Mouse (Mus musculus) left cerebral cortex, adult 18-20 months (tissue): ENCODE data around the gene Trp53rkb. TPM values are rescaled to one million over a fixed set of nuclear protein-coding genes. Genes with fewer than 3 reads are reported as not detected.
A peak's percentile ranks its signal among the peaks of the same experiment; 100 is the strongest.

Experiments used
- DNase-seq, 2 experiments: peaks; one replicate each; pipeline ENCODE4 v3.0.0; 2021 to 2022; ENCODE audit warnings: low spot score in 2 of 2, mixed read lengths in 1 of 2
- total RNA-seq, 2 experiments: library from RNA; stranded (reverse); gene quantifications; 2 replicates each; pipeline ENCODE4 v1.2.3; 2021

Trp53rkb gene
- total RNA-seq, 2 experiments from 2014 or later, result 6.9 to 7.1 TPM

- DNase-seq, result peak; percentile 82 to 86
Measured at GRCm38 (mm10) chr2:166793542-166794214, 1.3 kb downstream of the Trp53rkb start.

- no peak for DNase-seq
Measured at GRCm38 (mm10) chr2:166799615-166800472, 7.5 kb downstream of the Trp53rkb start.

GRCm38 (mm10) chr2:166800473-166800857 lies 8.1 kb downstream of the Trp53rkb start:
- DNase-seq, result no peak

GRCm38 (mm10) chr2:166801436-166801835 lies 9.1 kb downstream of the Trp53rkb start:
- no peak for DNase-seq

- no peak for DNase-seq
Measured at GRCm38 (mm10) chr2:166803298-166803697, 11.0 kb downstream of the Trp53rkb start.

GRCm38 (mm10) chr2:166805250-166806172 lies 13.2 kb downstream of the Trp53rkb start, which contains the start of gene Arfgef2:
Gene Arfgef2, plus strand, starts transcription at chr2:166805588.
- DNase-seq, result peak; percentile 83 to 88

- no peak for DNase-seq
Measured at GRCm38 (mm10) chr2:166806173-166806705, 13.9 kb downstream of the Trp53rkb start.

GRCm38 (mm10) chr2:166806813-166807212 lies 14.5 kb downstream of the Trp53rkb start:
- no peak for DNase-seq

- no peak for DNase-seq
Measured at GRCm38 (mm10) chr2:166809499-166809898, 17.2 kb downstream of the Trp53rkb start.

- DNase-seq, result peak in 1 of 2 experiments; percentile 69
Measured at GRCm38 (mm10) chr2:166810821-166811220, 18.5 kb downstream of the Trp53rkb start.

GRCm38 (mm10) chr2:166818463-166819143 lies 26.3 kb downstream of the Trp53rkb start:
- DNase-seq, result no peak

- peak in 1 of 2 experiments; percentile 38 for DNase-seq
Measured at GRCm38 (mm10) chr2:166819849-166820248, 27.5 kb downstream of the Trp53rkb start.

- DNase-seq, result no peak
Measured at GRCm38 (mm10) chr2:166820844-166821243, 28.5 kb downstream of the Trp53rkb start.

GRCm38 (mm10) chr2:166821406-166821805 lies 29.1 kb downstream of the Trp53rkb start:
- no peak for DNase-seq

- DNase-seq, result no peak
Measured at GRCm38 (mm10) chr2:166822119-166822826, 29.9 kb downstream of the Trp53rkb start.

GRCm38 (mm10) chr2:166822901-166823300 lies 30.6 kb downstream of the Trp53rkb start:
- no peak for DNase-seq

- DNase-seq, result no peak
Measured at GRCm38 (mm10) chr2:166824386-166824785, 32.1 kb downstream of the Trp53rkb start.

GRCm38 (mm10) chr2:166824998-166825397 lies 32.7 kb downstream of the Trp53rkb start:
- DNase-seq, result no peak

- no peak for DNase-seq
Measured at GRCm38 (mm10) chr2:166826491-166827224, 34.3 kb downstream of the Trp53rkb start.
